Mouse (Mus musculus): Measurements from ENCODE around the gene Ltf. TPM values are rescaled to one million over a fixed set of nuclear protein-coding genes. Genes with fewer than 3 reads are reported as not detected.

Ltf gene
- polyA plus RNA-seq, 1 experiment from 2014 or later = 3.7 TPM

DNA sequence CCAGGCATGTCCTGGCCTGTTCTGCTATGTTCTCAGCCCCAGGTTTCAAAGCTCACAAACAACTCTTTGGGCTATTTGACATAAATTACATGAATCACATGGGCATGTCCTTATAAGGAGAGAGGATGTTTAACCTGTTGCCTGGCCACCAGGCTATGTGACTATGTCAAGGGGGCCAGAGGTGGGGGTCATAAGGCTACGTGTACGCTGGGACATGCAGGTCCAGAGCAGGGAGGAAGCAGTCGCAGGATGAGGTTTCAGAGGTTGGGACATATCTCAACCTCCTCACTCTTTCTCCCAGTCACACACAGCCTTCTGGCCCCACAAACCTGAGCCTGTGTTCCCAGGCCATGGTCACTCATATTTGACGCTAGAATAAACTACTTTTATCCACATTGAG, 48.0 kb downstream of the Ltf start:
- Histone ChIP-seq H3K9ac (no peak overlapping the region), H3K4me2 (no peak overlapping the region), H3K9me3 (replicated peaks) (no peaks in the 10 kb centered on the region), H3K4me3 (replicated peaks) (no peak overlapping the region), H3K27ac (no peak overlapping the region), H3K4me1 (0 out of 2 replicates have a peak, but pooled peaks cover 8% of the 10 kb centered on the region), H3K27me3 (no peaks in the 10 kb centered on the region), H3K36me3 (no peaks in the 10 kb centered on the region)
- ATAC-seq (replicated peaks; ENCODE audit: low FRiP score) = no peak
- 74% methylated on average over 4 of the region's 4 CpGs for WGBS

DNA sequence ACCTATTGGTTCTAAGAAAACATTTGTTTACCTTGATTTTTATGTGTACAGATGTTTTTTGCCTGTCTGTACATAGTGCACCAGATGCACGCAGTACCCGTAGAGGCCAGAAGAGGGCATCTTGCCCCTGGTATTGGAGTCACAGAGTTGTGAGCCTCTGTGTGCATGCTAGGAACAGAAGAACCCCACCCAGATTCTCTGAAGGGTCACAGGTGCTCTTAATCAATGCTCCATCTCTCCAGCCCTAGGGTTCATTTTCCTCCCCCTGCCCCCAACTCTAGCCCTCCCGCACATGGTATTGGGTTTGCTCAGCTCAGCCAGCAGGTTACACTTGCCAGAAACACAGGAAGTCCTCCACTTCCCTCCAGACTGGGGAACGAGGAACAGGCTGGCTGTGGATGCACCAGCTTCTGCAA, 51.5 kb downstream of the Ltf start:
- 28% methylated on average over 4 of the region's 4 CpGs for WGBS

DNA sequence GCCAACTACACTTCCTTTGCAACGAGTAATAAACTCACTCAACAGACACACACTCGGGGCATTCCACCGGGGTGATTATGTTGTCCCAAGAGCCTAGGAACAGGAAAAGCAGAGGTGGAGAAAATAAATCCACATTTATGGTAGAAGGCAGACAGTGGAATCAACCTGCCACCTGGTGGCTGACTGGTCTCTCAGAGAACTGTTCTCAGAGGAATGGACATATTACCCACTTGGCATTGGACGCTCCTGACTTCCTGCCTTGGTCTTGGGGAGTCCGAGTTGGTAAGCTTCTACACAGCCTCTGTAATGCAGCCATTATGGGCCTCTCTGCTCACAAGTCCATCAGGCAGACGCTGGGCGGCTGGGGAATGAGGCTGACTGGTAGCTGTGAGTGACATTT, 53.1 kb downstream of the Ltf start:
- no peak for ATAC-seq (replicated peaks; ENCODE audit: low FRiP score)
- no peaks in the 10 kb centered on the region for H3K36me3 ChIP-seq
- WGBS = 40% methylated on average over 7 of the region's 7 CpGs
- no peaks in the 10 kb centered on the region for H3K27me3 ChIP-seq
- H3K27ac ChIP-seq = no peak overlapping the region
- H3K4me2 ChIP-seq = no peak overlapping the region
- H3K9me3 ChIP-seq (replicated peaks) = peaks cover 8% of the 10 kb centered on the region
- H3K9ac ChIP-seq = no peak overlapping the region
- 0 out of 2 replicates have a peak, but pooled peaks cover 8% of the 10 kb centered on the region for H3K4me1 ChIP-seq
- H3K4me3 ChIP-seq (replicated peaks) = no peak overlapping the region

More for the DNA sequence above, 51.5 kb downstream of the Ltf start:
- Histone ChIP-seq H3K9me3 (replicated peaks) (peaks cover 8% of the 10 kb centered on the region), H3K27me3 (no peaks in the 10 kb centered on the region), H3K4me2 (no peak overlapping the region), H3K27ac (no peak overlapping the region), H3K4me3 (replicated peaks) (no peak overlapping the region), H3K4me1 (0 out of 2 replicates have a peak, but pooled peaks cover 8% of the 10 kb centered on the region), H3K9ac (no peak overlapping the region), H3K36me3 (no peaks in the 10 kb centered on the region)
- ATAC-seq (replicated peaks; ENCODE audit: low FRiP score) = no peak

DNA sequence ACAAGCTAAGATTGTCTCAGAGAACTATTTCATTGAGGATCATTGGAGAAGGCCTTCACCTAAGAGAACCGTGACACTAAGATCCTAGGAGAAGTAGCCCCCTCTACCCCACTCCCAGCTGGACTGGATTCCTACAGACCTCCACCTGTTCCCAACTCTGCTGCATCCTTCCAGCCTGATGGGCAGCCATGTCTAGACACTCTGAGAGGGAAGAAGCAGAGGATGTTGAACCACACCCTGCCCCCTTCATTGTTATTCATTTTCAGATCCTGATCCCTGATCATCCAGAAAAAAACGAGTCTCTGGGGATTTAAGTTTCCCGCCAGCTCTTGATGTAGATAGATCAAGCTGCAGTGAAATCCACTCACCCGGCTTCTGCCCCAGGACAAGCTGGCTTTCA, 53.9 kb downstream of the Ltf start:
- Histone ChIP-seq H3K9ac (no peak overlapping the region), H3K4me1 (0 out of 2 replicates have a peak, but pooled peaks cover 8% of the 10 kb centered on the region), H3K9me3 (replicated peaks) (peaks cover 12% of the 10 kb centered on the region), H3K27ac (no peak overlapping the region), H3K4me3 (replicated peaks) (no peak overlapping the region), H3K4me2 (no peak overlapping the region), H3K36me3 (no peaks in the 10 kb centered on the region), H3K27me3 (no peaks in the 10 kb centered on the region)
- ATAC-seq (replicated peaks; ENCODE audit: low FRiP score) = no peak
- 82% methylated on average over 4 of the region's 4 CpGs for WGBS

DNA sequence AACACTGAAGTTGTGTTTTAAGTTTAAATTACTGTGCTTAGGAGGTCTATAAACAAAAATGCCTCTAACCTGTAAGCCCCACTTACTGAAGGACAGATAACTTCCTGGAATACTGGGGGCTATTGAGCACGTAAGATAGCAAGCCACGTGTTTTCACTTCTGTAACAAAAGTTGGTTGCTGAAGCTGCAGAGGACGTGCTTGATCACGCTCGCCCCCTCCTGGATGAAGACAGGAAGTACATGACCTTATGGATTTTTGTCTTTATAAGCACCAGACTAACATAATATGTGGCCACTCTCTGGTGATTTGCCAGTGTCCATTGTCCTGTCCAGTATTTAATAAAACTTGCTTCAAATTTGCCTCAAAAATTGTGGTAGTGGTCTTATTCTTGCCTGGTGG, 58.7 kb downstream of the Ltf start:
- Histone ChIP-seq H3K36me3 (no peaks in the 10 kb centered on the region), H3K4me2 (no peak overlapping the region), H3K9me3 (replicated peaks) (peaks cover 13% of the 10 kb centered on the region), H3K9ac (no peak overlapping the region), H3K27ac (no peak overlapping the region), H3K4me3 (replicated peaks) (no peak overlapping the region), H3K4me1 (no peaks in the 10 kb centered on the region), H3K27me3 (no peaks in the 10 kb centered on the region)
- WGBS = 67% methylated on average over 5 of the region's 5 CpGs
- ATAC-seq (replicated peaks; ENCODE audit: low FRiP score) = no peak

DNA sequence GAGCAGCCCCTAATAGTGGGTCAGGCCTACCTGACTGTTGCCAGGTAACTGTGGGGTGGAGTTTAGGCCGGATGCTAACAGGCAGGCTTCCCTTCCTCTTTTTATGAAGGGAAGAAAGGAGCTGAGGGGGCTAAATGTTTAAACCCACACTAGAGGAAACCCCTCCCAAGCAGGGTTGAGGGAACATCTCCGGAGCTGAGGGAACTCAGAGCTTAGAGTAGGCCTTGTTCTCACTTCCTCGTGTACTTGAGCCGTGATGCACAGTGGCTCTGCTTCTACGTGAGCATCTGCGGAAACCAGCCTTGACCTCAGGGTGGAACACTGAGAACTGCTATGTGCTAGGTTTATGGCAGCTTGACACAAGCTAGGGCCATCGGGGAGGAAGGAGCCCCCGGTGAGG, 61.7 kb downstream of the Ltf start:
- Histone ChIP-seq H3K27ac (no peak overlapping the region), H3K4me2 (no peak overlapping the region), H3K4me1 (no peaks in the 10 kb centered on the region), H3K4me3 (replicated peaks) (no peak overlapping the region), H3K36me3 (no peaks in the 10 kb centered on the region), H3K9ac (no peak overlapping the region), H3K9me3 (replicated peaks) (peaks cover 5% of the 10 kb centered on the region; the same call in 1 of the 2 replicates), H3K27me3 (no peaks in the 10 kb centered on the region)
- 90% methylated on average over 8 of the region's 8 CpGs for WGBS
- no peak for ATAC-seq (replicated peaks; ENCODE audit: low FRiP score)

DNA sequence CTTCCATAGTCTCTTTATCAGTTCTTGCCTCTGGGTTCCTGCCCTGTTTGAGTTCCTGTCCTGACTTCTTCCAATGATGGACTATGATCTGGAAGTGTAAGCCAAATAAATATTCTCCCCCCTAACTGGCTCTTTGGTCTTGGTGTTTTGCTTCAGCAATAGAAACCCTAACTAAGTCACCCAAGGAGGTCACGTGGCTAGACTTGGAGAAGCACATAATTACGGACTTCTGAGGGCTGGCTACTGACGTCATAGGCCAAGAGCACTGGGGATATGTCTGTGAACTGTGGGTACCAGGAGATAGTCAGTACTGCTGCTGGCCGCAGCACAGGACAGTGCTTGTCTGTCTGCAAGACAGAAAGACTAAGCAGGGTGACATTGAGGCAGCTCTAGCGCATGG, 62.7 kb downstream of the Ltf start:
- H3K4me2 ChIP-seq = no peak overlapping the region
- H3K9me3 ChIP-seq (replicated peaks) = peaks cover 5% of the 10 kb centered on the region; the same call in 1 of the 2 replicates
- no peak overlapping the region for H3K27ac ChIP-seq
- H3K4me1 ChIP-seq = no peaks in the 10 kb centered on the region
- no peaks in the 10 kb centered on the region for H3K36me3 ChIP-seq
- no peak for ATAC-seq (replicated peaks; ENCODE audit: low FRiP score)
- H3K9ac ChIP-seq = no peak overlapping the region
- 84% methylated on average over 5 of the region's 5 CpGs for WGBS
- H3K27me3 ChIP-seq = no peaks in the 10 kb centered on the region
- no peak overlapping the region for H3K4me3 ChIP-seq (replicated peaks)

DNA sequence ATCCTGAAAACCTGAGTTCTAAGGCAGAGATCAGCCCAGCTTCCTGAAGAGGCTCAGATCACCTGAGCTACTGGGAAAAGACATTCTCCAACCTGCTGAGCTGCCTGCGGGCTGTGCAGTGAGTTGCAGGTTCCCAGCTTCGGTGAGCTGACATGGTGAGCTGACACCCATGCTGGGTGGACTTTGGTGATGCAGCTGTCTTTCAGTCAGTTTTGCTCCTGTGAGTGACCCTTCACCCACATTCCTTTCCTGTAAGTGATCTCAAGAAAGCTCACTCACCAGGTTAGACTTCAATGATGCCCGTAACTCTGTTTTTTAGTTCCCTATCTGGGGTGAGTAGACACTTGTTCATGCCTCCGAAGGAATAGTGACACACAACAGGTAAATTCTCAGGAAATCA, 66.3 kb downstream of the Ltf start:
- WGBS = 47% methylated on average over 4 of the region's 4 CpGs
- Histone ChIP-seq H3K27ac (no peak overlapping the region), H3K4me2 (no peak overlapping the region), H3K4me1 (peaks cover 11% of the 10 kb centered on the region; the same call in 1 of the 2 replicates), H3K9me3 (replicated peaks) (no peaks in the 10 kb centered on the region), H3K9ac (no peak overlapping the region), H3K4me3 (replicated peaks) (no peak overlapping the region), H3K36me3 (no peaks in the 10 kb centered on the region), H3K27me3 (no peaks in the 10 kb centered on the region)
- no peak for ATAC-seq (replicated peaks; ENCODE audit: low FRiP score)

DNA sequence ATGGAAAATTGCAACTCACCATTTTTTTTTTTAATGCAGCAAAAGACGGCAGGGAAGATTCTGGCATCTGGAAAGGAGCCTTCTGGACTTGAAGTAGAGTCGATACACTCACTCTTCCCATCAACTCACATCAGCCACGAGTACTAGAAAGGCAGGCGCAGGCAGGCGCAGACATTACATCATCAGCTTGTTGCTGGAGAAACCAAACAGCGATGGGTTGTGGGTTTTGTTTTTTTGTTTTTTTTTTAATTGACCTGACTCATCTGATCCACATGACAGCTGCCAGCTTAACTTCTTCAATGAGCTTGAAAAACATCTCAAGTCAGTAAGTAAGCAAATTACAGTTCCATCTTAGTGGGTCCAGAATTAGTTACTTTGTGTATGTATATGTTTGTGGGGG, 67.1 kb downstream of the Ltf start:
- Histone ChIP-seq H3K4me1 (peaks cover 11% of the 10 kb centered on the region; the same call in 1 of the 2 replicates), H3K36me3 (no peaks in the 10 kb centered on the region)
- WGBS = 75% methylated on average over 6 of the region's 6 CpGs

DNA sequence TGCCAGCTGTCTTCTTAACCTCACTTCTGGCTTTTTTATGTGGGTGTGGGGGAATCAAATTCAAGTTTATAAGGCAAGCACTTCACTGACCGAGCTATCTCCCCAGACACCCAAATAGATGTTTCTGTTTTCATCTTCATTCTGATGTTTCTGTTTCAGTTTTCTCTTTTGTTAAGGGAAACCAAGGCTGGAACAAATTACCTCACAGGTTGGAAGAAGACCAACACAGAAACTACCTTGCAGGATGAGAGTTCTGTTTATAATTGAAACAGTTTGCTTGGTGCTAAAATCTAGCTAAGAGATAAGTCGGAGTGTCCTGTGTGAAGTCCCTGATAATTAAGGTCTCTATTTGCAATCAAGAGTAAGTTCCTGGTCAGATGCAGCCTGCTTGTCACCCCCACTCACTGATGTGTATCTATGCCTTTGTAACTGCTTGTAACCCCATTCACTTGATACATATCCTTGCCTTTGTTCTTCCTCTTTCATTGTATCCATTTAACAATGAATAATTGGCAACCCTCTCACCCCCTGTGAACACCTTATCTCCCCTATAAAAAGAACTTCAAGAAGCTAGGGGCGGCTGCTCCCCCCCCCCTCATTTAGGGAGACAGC, 68.0 kb downstream of the Ltf start:
- Histone ChIP-seq H3K4me2 (no peak overlapping the region), H3K27me3 (no peaks in the 10 kb centered on the region), H3K4me3 (replicated peaks) (no peak overlapping the region), H3K9me3 (replicated peaks) (no peaks in the 10 kb centered on the region), H3K36me3 (no peaks in the 10 kb centered on the region), H3K27ac (no peak overlapping the region), H3K4me1 (peaks cover 11% of the 10 kb centered on the region; the same call in 1 of the 2 replicates), H3K9ac (no peak overlapping the region)
- no peak for ATAC-seq (replicated peaks; ENCODE audit: low FRiP score)
- WGBS = 42% methylated on average over 3 of the region's 3 CpGs

More for the DNA sequence above, 67.1 kb downstream of the Ltf start:
- H3K9ac ChIP-seq = no peak overlapping the region
- no peak overlapping the region for H3K4me3 ChIP-seq (replicated peaks)
- no peak overlapping the region for H3K27ac ChIP-seq
- no peaks in the 10 kb centered on the region for H3K9me3 ChIP-seq (replicated peaks)
- H3K4me2 ChIP-seq = no peak overlapping the region
- H3K27me3 ChIP-seq = no peaks in the 10 kb centered on the region
- no peak for ATAC-seq (replicated peaks; ENCODE audit: low FRiP score)

DNA sequence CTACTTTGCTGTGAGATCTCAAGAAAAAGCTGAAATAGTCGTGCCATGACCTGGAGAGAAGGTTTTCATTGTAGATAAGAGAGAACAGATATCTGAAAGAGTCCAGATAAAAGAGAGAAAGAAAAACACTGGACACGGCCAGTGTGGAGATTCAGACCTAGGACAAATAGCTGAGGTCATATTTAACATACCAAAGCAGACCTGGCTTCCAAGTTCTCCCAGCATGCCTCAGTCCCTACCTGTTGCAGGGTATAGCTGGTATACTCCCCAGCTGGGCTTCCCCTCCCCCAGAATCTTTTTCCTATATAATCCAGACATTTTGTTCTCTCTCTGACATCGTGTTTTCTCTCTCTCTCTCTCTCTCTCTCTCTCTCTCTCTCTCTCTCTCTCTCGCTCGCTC, 68.9 kb downstream of the Ltf start:
- Histone ChIP-seq H3K4me1 (peaks cover 11% of the 10 kb centered on the region; the same call in 1 of the 2 replicates), H3K36me3 (no peaks in the 10 kb centered on the region), H3K9ac (no peak overlapping the region), H3K27ac (no peak overlapping the region), H3K9me3 (replicated peaks) (no peaks in the 10 kb centered on the region), H3K27me3 (no peaks in the 10 kb centered on the region), H3K4me2 (no peak overlapping the region), H3K4me3 (replicated peaks) (no peak overlapping the region)
- no peak for ATAC-seq (replicated peaks; ENCODE audit: low FRiP score)
- 7% methylated on average over 5 of the region's 5 CpGs for WGBS

DNA sequence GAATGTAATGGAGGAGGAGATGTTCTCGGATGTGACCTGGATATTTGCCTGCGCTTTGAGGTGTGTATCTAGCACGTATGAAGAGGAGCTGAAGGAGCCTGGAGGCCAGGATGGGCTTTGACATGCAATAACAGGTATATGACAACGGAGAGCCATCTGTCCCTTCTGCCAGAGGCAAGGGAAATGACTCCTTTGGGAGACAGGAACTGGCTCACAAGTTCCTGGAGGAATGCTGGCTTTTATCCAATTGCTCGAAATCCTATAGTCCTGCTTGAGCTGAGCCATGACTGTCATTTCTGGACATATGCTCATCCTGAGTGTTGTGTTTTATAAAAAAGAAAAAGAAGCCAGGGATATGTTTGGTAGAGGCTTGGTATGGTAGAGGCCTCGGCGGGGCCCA, 69.8 kb downstream of the Ltf start:
- no peak for ATAC-seq (replicated peaks; ENCODE audit: low FRiP score)
- no peaks in the 10 kb centered on the region for H3K36me3 ChIP-seq
- H3K9ac ChIP-seq = no peak overlapping the region
- 40% methylated on average over 7 of the region's 7 CpGs for WGBS
- no peaks in the 10 kb centered on the region for H3K9me3 ChIP-seq (replicated peaks)
- no peaks in the 10 kb centered on the region for H3K27me3 ChIP-seq
- no peak overlapping the region for H3K4me2 ChIP-seq
- H3K4me1 ChIP-seq = peaks cover 11% of the 10 kb centered on the region; the same call in 1 of the 2 replicates
- no peak overlapping the region for H3K4me3 ChIP-seq (replicated peaks)
- H3K27ac ChIP-seq = no peak overlapping the region

Measured in kidney, embryonic 15.5 days (tissue).